Mouse (Mus musculus) ES-Bruce4 (cell line): ENCODE results near the gene App.

ENCODE experiments used
- CTCF ChIP-seq: IDR thresholded peaks from one replicate; pipeline ENCODE4 v1.8.1; 2011; ENCODE audit warnings: low read depth, low read length
- EP300 ChIP-seq: IDR thresholded peaks from 2 replicates; pipeline ENCODE4 v1.6.1; 2011; ENCODE audit warnings: low read depth, low read length; ENCODE audit not compliant: insufficient read depth

- no peak for TF ChIP-seq CTCF
- no peak for TF ChIP-seq EP300
Observed at GRCm38 (mm10) chr16:85108486-85108885, 65.1 kb downstream of the App start.
